Mouse (Mus musculus) testis, adult 2 months (tissue): Measurements from ENCODE around the gene Rraga.

Source experiments
- CTCF ChIP-seq: fragments of 200-500 bp; IDR thresholded peaks from 2 replicates; pipeline ENCODE4 v1.5.1; 2012; ENCODE audit warnings: low read depth, mild to moderate bottlenecking, inconsistent platforms, low read length, moderate library complexity; ENCODE audit not compliant: control insufficient read depth, insufficient read depth, insufficient replicate concordance
- POLR2A ChIP-seq: fragments of 200-500 bp; IDR thresholded peaks from 2 replicates; pipeline ENCODE4 v1.6.1; 2012; ENCODE audit warnings: low read depth, mild to moderate bottlenecking, inconsistent platforms, low read length, moderate library complexity; ENCODE audit not compliant: control insufficient read depth

DNA sequence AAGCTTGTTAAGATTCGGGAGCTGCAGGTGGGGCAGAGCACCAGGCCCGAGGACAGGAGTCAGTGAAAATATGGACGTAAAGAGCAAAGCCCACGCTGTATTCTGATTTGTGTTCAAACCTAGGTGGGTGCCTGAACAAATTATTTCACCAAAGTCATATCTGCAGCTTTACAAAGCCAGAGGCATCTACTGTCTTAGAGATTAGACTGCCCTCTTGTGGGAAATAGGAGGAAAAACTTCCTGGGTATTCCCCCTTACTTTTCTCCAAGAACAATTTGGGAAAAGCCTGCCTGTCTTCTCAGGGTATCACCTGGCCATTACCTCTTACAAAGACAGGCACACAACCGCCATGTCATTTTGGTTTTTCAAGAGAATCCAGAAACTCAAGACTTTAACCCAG, 29.9 kb upstream of the Rraga start:
- TF ChIP-seq POLR2A: no peak
- TF ChIP-seq CTCF: no peak
